Mouse (Mus musculus) embryonic fibroblast, embryonic 13.5 days (primary cell): ENCODE measurements around the gene 4931406P16Rik. TPM values are rescaled to one million over a fixed set of nuclear protein-coding genes. Genes with fewer than 3 reads are reported as not detected.
A peak's percentile ranks its signal among the peaks of the same experiment; 100 is the strongest.

Experiments
- H3K27ac ChIP-seq: 2 replicates; pipeline ENCODE4 v1.5.1; 2012; ENCODE audit warnings: low read length, control low read depth, inconsistent platforms; ENCODE audit not compliant: insufficient read depth
- H3K4me1 ChIP-seq: 2 replicates; pipeline ENCODE4 v1.6.1; 2011; ENCODE audit warnings: low read length; ENCODE audit not compliant: control insufficient read depth, insufficient read depth
- H3K4me3 ChIP-seq: 2 replicates; pipeline ENCODE4 v1.5.1; 2011; ENCODE audit warnings: mild to moderate bottlenecking, control low read depth, low read length; ENCODE audit not compliant: insufficient read depth
- CTCF ChIP-seq: IDR thresholded peaks from 2 replicates; pipeline ENCODE4 v1.5.1; 2011; ENCODE audit warnings: mild to moderate bottlenecking, control low read depth, low read length, moderate library complexity, borderline replicate concordance; ENCODE audit not compliant: insufficient read depth
- POLR2A ChIP-seq: IDR thresholded peaks from 2 replicates; pipeline ENCODE4 v1.6.1; 2011; ENCODE audit warnings: low read depth, mild to moderate bottlenecking, control low read depth, low read length, moderate library complexity
- polyA plus RNA-seq: library from polyadenylated mRNA; stranded (reverse); fragments of >200 nt; gene quantifications from 2 replicates; pipeline ENCODE4 v1.2.4, GENCODE M21; 2011; ENCODE audit warnings: low read depth; ENCODE audit not compliant: missing spikeins, insufficient read length

Gene 4931406P16Rik
- polyA plus RNA-seq, 1 experiment = 49.8 TPM

- TF ChIP-seq CTCF (no peak), POLR2A (no peak)
- H3K27ac ChIP-seq = no peak overlapping the region
- H3K4me1 ChIP-seq = peaks cover 4% of the 10 kb centered on the region; the same call in 1 of the 2 replicates
- no peak overlapping the region for H3K4me3 ChIP-seq
Observed at GRCm38 (mm10) chr7:34291265-34291664, 22.1 kb downstream of the 4931406P16Rik start.

GRCm38 (mm10) chr7:34290450-34291151 lies 22.8 kb downstream of the 4931406P16Rik start:
- no peak for TF ChIP-seq CTCF
- TF ChIP-seq POLR2A = no peak
- no peak overlapping the region for H3K4me3 ChIP-seq
- peaks cover 4% of the 10 kb centered on the region; the same call in 1 of the 2 replicates for H3K4me1 ChIP-seq
- H3K27ac ChIP-seq = no peak overlapping the region

GRCm38 (mm10) chr7:34277656-34278055 lies 35.7 kb downstream of the 4931406P16Rik start:
- H3K27ac ChIP-seq = no peak overlapping the region
- 0 out of 2 replicates have a peak, but pooled peaks cover under 1% of the 10 kb centered on the region for H3K4me1 ChIP-seq
- H3K4me3 ChIP-seq = no peak overlapping the region
- TF ChIP-seq POLR2A (no peak), CTCF (no peak)

- Histone ChIP-seq H3K27ac (no peak overlapping the region), H3K4me1 (0 out of 2 replicates have a peak, but pooled peaks cover 4% of the 10 kb centered on the region), H3K4me3 (no peak overlapping the region)
- TF ChIP-seq POLR2A (no peak), CTCF (no peak)
Observed at GRCm38 (mm10) chr7:34276066-34276465, 37.3 kb downstream of the 4931406P16Rik start.

- no peak for TF ChIP-seq POLR2A
- TF ChIP-seq CTCF = no peak
- Histone ChIP-seq H3K4me1 (peaks cover 18% of the 10 kb centered on the region), H3K27ac (no peak overlapping the region), H3K4me3 (no peak overlapping the region)
Observed at GRCm38 (mm10) chr7:34272465-34272864, 40.9 kb downstream of the 4931406P16Rik start.

GRCm38 (mm10) chr7:34268463-34268862 lies 44.9 kb downstream of the 4931406P16Rik start:
- H3K27ac ChIP-seq = peak overlapping the region; percentile 97
- H3K4me3 ChIP-seq = no peak overlapping the region
- TF ChIP-seq CTCF (no peak), POLR2A (no peak)
- H3K4me1 ChIP-seq = peaks cover 27% of the 10 kb centered on the region

GRCm38 (mm10) chr7:34266421-34266820 lies 46.9 kb downstream of the 4931406P16Rik start:
- TF ChIP-seq CTCF (no peak), POLR2A (no peak)
- peaks cover 23% of the 10 kb centered on the region for H3K4me1 ChIP-seq
- H3K27ac ChIP-seq = peak overlapping the region; percentile 19; the same call in 1 of the 2 replicates

GRCm38 (mm10) chr7:34265876-34266346 lies 47.4 kb downstream of the 4931406P16Rik start:
- H3K4me1 ChIP-seq = peaks cover 22% of the 10 kb centered on the region
- H3K27ac ChIP-seq = no peak overlapping the region
- peak; percentile 32; the same call in 1 of the 2 replicates for TF ChIP-seq CTCF
- no peak for TF ChIP-seq POLR2A
- no peak overlapping the region for H3K4me3 ChIP-seq

More at GRCm38 (mm10) chr7:34266421-34266820, 46.9 kb downstream of the 4931406P16Rik start:
- H3K4me3 ChIP-seq = no peak overlapping the region

GRCm38 (mm10) chr7:34263437-34263836 lies 49.9 kb downstream of the 4931406P16Rik start:
- Histone ChIP-seq H3K4me3 (no peak overlapping the region), H3K4me1 (peaks cover 12% of the 10 kb centered on the region), H3K27ac (no peak overlapping the region)
- no peak for TF ChIP-seq CTCF
- no peak for TF ChIP-seq POLR2A

- Histone ChIP-seq H3K27ac (peak overlapping the region; percentile 52; the same call in 1 of the 2 replicates), H3K4me1 (no peaks in the 10 kb centered on the region), H3K4me3 (no peak overlapping the region)
- TF ChIP-seq CTCF (no peak), POLR2A (no peak)
Observed at GRCm38 (mm10) chr7:34258407-34258806, 54.9 kb downstream of the 4931406P16Rik start.

GRCm38 (mm10) chr7:34257279-34257678 lies 56.1 kb downstream of the 4931406P16Rik start:
- Histone ChIP-seq H3K4me1 (no peaks in the 10 kb centered on the region), H3K27ac (no peak overlapping the region), H3K4me3 (no peak overlapping the region)
- no peak for TF ChIP-seq POLR2A
- no peak for TF ChIP-seq CTCF
